Comparison of ENCODE assay signal across 7 mouse cellular contexts in genomic region chr6:34316854-34317771, GRCm38 (mm10). TPM values are rescaled to one million over a fixed set of nuclear protein-coding genes. Genes with fewer than 3 reads are reported as not detected.
DNase-seq lines count a peak whose midpoint lies in the region; ATAC-seq and TF ChIP-seq lines count a peak whose summit lies in the region.

Gene Akr1b3 (minus strand): TSS chr6:34317478.

- H3K4me3 ChIP-seq in embryonic facial prominence, embryonic 10.5 days, result peak within 1 kb of the TSS; percentile 75
- peak within 1 kb of the TSS; percentile 73 for H3K4me3 ChIP-seq in intestine, postnatal 0 days (ENCODE audit: low read depth, low read length)
- peak within 1 kb of the TSS; percentile 79 for H3K4me3 ChIP-seq in midbrain, embryonic 12.5 days
- peak within 1 kb of the TSS; percentile 82 for H3K4me3 ChIP-seq in small intestine, adult 2 months (ENCODE audit: low read depth, low read length)

- DNase-seq in adrenal gland, postnatal 10 days, result peak; percentile 91
- DNase-seq in embryonic facial prominence, embryonic 10.5 days (ENCODE audit: low spot score), result peak; percentile 94
- no peak for DNase-seq in gonadal fat pad, adult 2 months (ENCODE audit: low read depth)
- DNase-seq in left cerebral cortex, postnatal 4 days, result peak; percentile 89

- H3K27ac ChIP-seq in embryonic facial prominence, embryonic 10.5 days (replicated peaks), result peak within 1 kb of the TSS; percentile 89
- no peak within 1 kb of the TSS for H3K27ac ChIP-seq in intestine, postnatal 0 days (ENCODE audit: low read depth, low read length)
- no peak within 1 kb of the TSS for H3K27ac ChIP-seq in midbrain, embryonic 12.5 days (replicated peaks)
- H3K27ac ChIP-seq in small intestine, adult 2 months (ENCODE audit: insufficient read depth, low read depth, low read length), result peak within 1 kb of the TSS; percentile 27

- peak within 1 kb of the TSS; percentile 98 for H3K4me2 ChIP-seq in intestine, postnatal 0 days (replicated peaks; ENCODE audit: low read depth)
- H3K4me2 ChIP-seq in midbrain, embryonic 12.5 days (replicated peaks), result peak within 1 kb of the TSS; percentile 91

- TF ChIP-seq CTCF in intestine, postnatal 0 days (IDR thresholded peaks at IDR 0.05; ENCODE audit: low read depth), result peak; percentile 68
- TF ChIP-seq CTCF in small intestine, adult 2 months (IDR thresholded peaks at IDR 0.05; ENCODE audit: extremely low read depth, insufficient read length, insufficient replicate concordance, low read depth, low read length), result no peak

- H3K4me1 ChIP-seq in embryonic facial prominence, embryonic 10.5 days, result peaks cover 22% of the 10 kb centered on the region
- H3K4me1 ChIP-seq in intestine, postnatal 0 days (replicated peaks; ENCODE audit: control insufficient read depth, insufficient read depth, low read length), result 0 out of 2 replicates have a peak, but pooled peaks cover 3% of the 10 kb centered on the region
- H3K4me1 ChIP-seq in midbrain, embryonic 12.5 days, result peaks cover 14% of the 10 kb centered on the region
- H3K4me1 ChIP-seq in small intestine, adult 2 months (ENCODE audit: control insufficient read depth, insufficient read depth, insufficient read length, low read length), result 0 out of 2 replicates have a peak, but pooled peaks cover 2% of the 10 kb centered on the region

- H3K36me3 ChIP-seq in embryonic facial prominence, embryonic 10.5 days (replicated peaks), result peaks cover 20% of the 10 kb centered on the region
- 0 out of 2 replicates have a peak, but pooled peaks cover 3% of the 10 kb centered on the region for H3K36me3 ChIP-seq in intestine, postnatal 0 days (ENCODE audit: control insufficient read depth, insufficient read depth)
- H3K36me3 ChIP-seq in midbrain, embryonic 12.5 days, result no peaks in the 10 kb centered on the region
- peaks cover 2% of the 10 kb centered on the region; the same call in 1 of the 2 replicates for H3K36me3 ChIP-seq in small intestine, adult 2 months (ENCODE audit: control insufficient read depth, insufficient read depth, low read length)

- peak; percentile 97 for ATAC-seq in intestine, postnatal 0 days
- ATAC-seq in midbrain, embryonic 12.5 days (ENCODE audit: low FRiP score, low read depth), result peak; percentile 100

- intact Hi-C loops in left cerebral cortex, postnatal 4 days (cut with DNase I), result no loop called here

- peak; percentile 49 for TF ChIP-seq POLR2A in small intestine, adult 2 months (IDR thresholded peaks at IDR 0.05; ENCODE audit: low read depth, low read length)

- WGBS in embryonic facial prominence, embryonic 10.5 days, result 1% methylated on average over 60 of the region's 60 CpGs
- under 1% methylated on average over 60 of the region's 60 CpGs for WGBS in intestine, postnatal 0 days
- 1% methylated on average over 60 of the region's 60 CpGs for WGBS in midbrain, embryonic 12.5 days
- under 1% methylated on average over 60 of the region's 60 CpGs for WGBS in small intestine, adult 2 months

- peak within 1 kb of the TSS; percentile 71 for H3K9ac ChIP-seq in intestine, postnatal 0 days (ENCODE audit: low read depth, low read length)
- peak within 1 kb of the TSS; percentile 70 for H3K9ac ChIP-seq in midbrain, embryonic 12.5 days (replicated peaks)

- H3K9me3 ChIP-seq in embryonic facial prominence, embryonic 10.5 days, result no peaks in the 10 kb centered on the region
- H3K9me3 ChIP-seq in intestine, postnatal 0 days (ENCODE audit: control insufficient read depth), result no peaks in the 10 kb centered on the region
- no peaks in the 10 kb centered on the region for H3K9me3 ChIP-seq in midbrain, embryonic 12.5 days

- peaks cover 12% of the 10 kb centered on the region; the same call in 1 of the 2 replicates for H3K27me3 ChIP-seq in embryonic facial prominence, embryonic 10.5 days (replicated peaks; ENCODE audit: low read depth, poor library complexity, severe bottlenecking)
- H3K27me3 ChIP-seq in intestine, postnatal 0 days (replicated peaks; ENCODE audit: control insufficient read depth, insufficient read depth, low read length), result no peaks in the 10 kb centered on the region
- H3K27me3 ChIP-seq in midbrain, embryonic 12.5 days, result peaks cover 7% of the 10 kb centered on the region
- no peaks in the 10 kb centered on the region for H3K27me3 ChIP-seq in small intestine, adult 2 months (ENCODE audit: control insufficient read depth, insufficient read depth, low read length)

RNA-seq across cellular contexts. Expression of gene Akr1b3, which starts in this region (rescaled TPM):
- total RNA-seq in adrenal gland, postnatal 10 days (2021), result 100 to 1,000 TPM; 136 to 140 TPM
- 242 and 270 TPM in 2 replicates for polyA plus RNA-seq in embryonic facial prominence, embryonic 10.5 days (2016; fragmentation: Nextera tagmentation; extraction: Ambion mirVana)
- 114 and 187 TPM in 2 replicates for polyA plus RNA-seq in gonadal fat pad, adult 2 months (2012; rRNA removed)
- 69.4 and 72.9 TPM in 2 replicates for polyA plus RNA-seq in intestine, postnatal 0 days (2015; fragmentation: Nextera tagmentation; extraction: Ambion mirVana)
- total RNA-seq in left cerebral cortex, postnatal 4 days (2021), result 10 to 100 TPM; 56.1 to 59.4 TPM
- 155 and 173 TPM in 2 replicates for polyA plus RNA-seq in midbrain, embryonic 12.5 days (2016; fragmentation: Nextera tagmentation; extraction: Ambion mirVana)
- polyA plus RNA-seq in small intestine, adult 2 months (2012; rRNA removed), result 38.3 and 51.3 TPM in 2 replicates

Comparison
In these comparisons a context has a peak if more than half of its experiments do, and no peak if none do; other contexts are left out.
1. H3K27ac ChIP-seq: peak in embryonic facial prominence, embryonic 10.5 days (single experiment) and small intestine, adult 2 months (single experiment); none in intestine, postnatal 0 days (single experiment) and midbrain, embryonic 12.5 days (single experiment).
2. Peak in every context shown above with its lines, with median percentiles within 50 percentile points of each other: H3K4me3 ChIP-seq.